Mouse (Mus musculus) kidney, embryonic 14.5 days (tissue): ENCODE results near the gene Wnt7a. TPM values are rescaled to one million over a fixed set of nuclear protein-coding genes. Genes with fewer than 3 reads are reported as not detected.
A peak's percentile ranks its signal among the peaks of the same experiment; 100 is the strongest.

ENCODE experiments used
- ATAC-seq: fragments of 200-750 bp; cut with Nextera tagmentation; 2 replicates; pipeline ENCODE4 v1.8.0; 2017; ENCODE audit warnings: moderate number of reproducible peaks, mild to moderate bottlenecking, moderate TSS enrichment, moderate library complexity; ENCODE audit not compliant: low FRiP score, low TSS enrichment
- H3K27ac ChIP-seq: fragments of 300-500 bp; sonication (generic); 2 replicates; pipeline ENCODE4 v1.5.1; 2014; ENCODE audit warnings: low read depth, mild to moderate bottlenecking, low read length, moderate library complexity, mixed read lengths
- H3K27me3 ChIP-seq: fragments of 300-500 bp; sonication (generic); 2 replicates; pipeline ENCODE4 v1.6.1; 2014; ENCODE audit warnings: mild to moderate bottlenecking, low read length; ENCODE audit not compliant: control insufficient read depth, insufficient read depth
- H3K36me3 ChIP-seq: fragments of 300-500 bp; sonication (generic); 2 replicates; pipeline ENCODE4 v1.6.1; 2014; ENCODE audit warnings: low read length, mixed read lengths; ENCODE audit not compliant: control insufficient read depth, insufficient read depth
- H3K4me1 ChIP-seq: fragments of 300-500 bp; sonication (generic); 2 replicates; pipeline ENCODE4 v1.6.1; 2014; ENCODE audit warnings: low read length, mixed read lengths; ENCODE audit not compliant: control insufficient read depth, insufficient read depth
- H3K4me2 ChIP-seq: fragments of 300-500 bp; sonication (generic); replicated peaks from 2 replicates; pipeline ENCODE4 v1.6.1; 2014; ENCODE audit warnings: low read depth, mild to moderate bottlenecking, low read length
- H3K4me3 ChIP-seq: fragments of 300-500 bp; sonication (generic); 2 replicates; pipeline ENCODE4 v1.5.1; 2014; ENCODE audit warnings: mild to moderate bottlenecking, low read length
- H3K9ac ChIP-seq: fragments of 300-500 bp; sonication (generic); 2 replicates; pipeline ENCODE4 v1.6.1; 2014; ENCODE audit warnings: low read depth, mild to moderate bottlenecking, low read length, moderate library complexity
- H3K9me3 ChIP-seq: fragments of 300-500 bp; sonication (generic); 2 replicates; pipeline ENCODE4 v1.6.1; 2016; ENCODE audit warnings: low read length; ENCODE audit not compliant: control insufficient read depth
- WGBS: fragments of 180-500 bp; shearing (Covaris S2); extraction: QIAGEN DNeasy Blood & Tissue Kit; methylation state at CpG from one replicate; pipeline ENCODE4 v1.1.7; 2014; 5-methylcytosine and 5-hydroxymethylcytosine counted together
- polyA plus RNA-seq: library from polyadenylated mRNA; unstranded; fragments of >200 nt; fragmentation: Nextera tagmentation; extraction: Ambion mirVana; gene quantifications from 2 replicates; pipeline ENCODE4 v1.2.1, GENCODE M21; 2014

Wnt7a gene
- polyA plus RNA-seq = 0.22 TPM in 1 of 2 replicates, not detected in the other

DNA sequence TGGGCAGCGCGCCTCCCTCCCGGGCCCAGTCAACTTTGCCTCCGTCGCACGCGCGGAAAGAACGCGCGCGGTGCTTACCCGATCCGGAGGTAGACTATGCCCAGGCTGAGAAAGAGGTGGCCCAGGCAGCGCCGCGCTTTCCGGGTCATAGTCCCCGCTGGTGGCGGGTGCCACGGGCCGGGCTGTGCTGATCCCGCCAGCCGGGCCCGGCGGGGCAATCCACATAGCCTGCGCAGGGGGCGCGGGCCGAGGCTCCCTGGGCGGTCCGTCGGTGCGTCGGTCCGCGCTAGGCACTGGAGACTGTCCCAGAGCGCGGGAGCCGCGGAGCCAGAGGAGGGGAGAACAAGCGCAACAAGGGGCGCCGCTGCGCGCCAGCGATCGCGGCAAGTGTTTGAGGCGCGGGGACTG, at the start of gene Wnt7a:
TSS of gene Wnt7a (minus strand) at position 403 of the 408 bp plus-strand sequence.
- WGBS = 1% methylated on average over 43 of the region's 51 CpGs
- no peaks in the 10 kb centered on the region for H3K9me3 ChIP-seq
- peak within 1 kb of the TSS; percentile 18; the same call in 1 of the 2 replicates for H3K9ac ChIP-seq
- H3K4me1 ChIP-seq = 0 out of 2 replicates have a peak, but pooled peaks cover 16% of the 10 kb centered on the region
- no peak within 1 kb of the TSS for H3K27ac ChIP-seq
- H3K4me2 ChIP-seq = peak within 1 kb of the TSS; percentile 98
- peaks cover 65% of the 10 kb centered on the region for H3K27me3 ChIP-seq
- H3K4me3 ChIP-seq = peak within 1 kb of the TSS; percentile 51
- peak; percentile 21; the same call in 1 of the 2 replicates for ATAC-seq
- no peaks in the 10 kb centered on the region for H3K36me3 ChIP-seq

DNA sequence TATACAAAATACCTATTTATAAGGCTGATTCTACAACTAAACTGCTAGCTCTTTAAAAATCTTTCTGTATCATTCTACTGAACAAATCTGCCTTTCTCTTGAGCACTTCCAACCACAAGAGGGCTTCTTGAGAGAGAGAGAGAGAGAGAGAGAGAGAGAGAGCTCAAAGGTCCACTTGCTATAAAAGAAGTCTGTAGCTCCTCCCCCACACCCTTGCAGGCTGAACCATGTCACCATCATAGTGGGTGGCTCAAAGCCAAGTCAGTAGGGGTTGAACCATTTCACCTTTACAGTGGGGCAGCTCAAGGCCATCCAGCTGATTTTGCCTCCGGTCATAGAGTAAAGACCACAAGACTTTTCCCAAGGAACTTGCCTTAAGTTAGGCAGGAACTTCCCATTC, 48.3 kb upstream of the Wnt7a start:
- no peak overlapping the region for H3K27ac ChIP-seq
- 81% methylated on average over 1 of the region's 1 CpGs for WGBS
- no peaks in the 10 kb centered on the region for H3K27me3 ChIP-seq
- H3K4me3 ChIP-seq = no peak overlapping the region
- ATAC-seq = no peak
- H3K36me3 ChIP-seq = peaks cover 19% of the 10 kb centered on the region
- H3K4me1 ChIP-seq = no peaks in the 10 kb centered on the region
- no peaks in the 10 kb centered on the region for H3K9me3 ChIP-seq
- no peak overlapping the region for H3K4me2 ChIP-seq
- no peak overlapping the region for H3K9ac ChIP-seq

- Histone ChIP-seq H3K4me3 (no peak overlapping the region), H3K27ac (no peak overlapping the region), H3K9ac (no peak overlapping the region), H3K4me1 (no peaks in the 10 kb centered on the region), H3K36me3 (no peaks in the 10 kb centered on the region), H3K4me2 (no peak overlapping the region), H3K27me3 (no peaks in the 10 kb centered on the region; the same call in 1 of the 2 replicates), H3K9me3 (no peaks in the 10 kb centered on the region)
- no peak for ATAC-seq
- 44% methylated on average over 5 of the region's 5 CpGs for WGBS
Measured at GRCm38 (mm10) chr6:91454546-91454945, 43.4 kb upstream of the Wnt7a start.

DNA sequence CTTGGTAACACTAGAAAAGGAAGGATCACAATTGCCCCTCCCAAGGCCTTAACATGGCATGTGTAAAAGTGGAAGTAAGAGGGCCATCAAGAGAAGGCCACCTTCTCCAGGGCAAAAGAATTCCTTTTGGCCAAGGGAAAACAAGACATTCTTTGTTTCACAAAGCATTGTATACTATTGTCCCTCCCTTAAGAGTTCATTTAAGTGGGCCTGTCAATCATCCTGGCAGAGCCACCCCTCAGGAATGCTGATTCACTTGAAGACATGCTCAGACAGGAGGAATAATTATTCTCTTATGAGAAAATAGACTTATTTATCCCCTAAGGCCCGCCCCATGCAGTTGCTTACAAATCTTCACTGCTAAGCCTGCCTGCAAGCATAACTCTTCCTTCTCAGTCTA, 40.9 kb upstream of the Wnt7a start:
- Histone ChIP-seq H3K27ac (no peak overlapping the region), H3K9me3 (no peaks in the 10 kb centered on the region), H3K9ac (no peak overlapping the region), H3K4me1 (no peaks in the 10 kb centered on the region), H3K36me3 (no peaks in the 10 kb centered on the region), H3K27me3 (no peaks in the 10 kb centered on the region; the same call in 1 of the 2 replicates), H3K4me2 (no peak overlapping the region), H3K4me3 (no peak overlapping the region)
- 67% methylated on average over 1 of the region's 1 CpGs for WGBS
- ATAC-seq = no peak

DNA sequence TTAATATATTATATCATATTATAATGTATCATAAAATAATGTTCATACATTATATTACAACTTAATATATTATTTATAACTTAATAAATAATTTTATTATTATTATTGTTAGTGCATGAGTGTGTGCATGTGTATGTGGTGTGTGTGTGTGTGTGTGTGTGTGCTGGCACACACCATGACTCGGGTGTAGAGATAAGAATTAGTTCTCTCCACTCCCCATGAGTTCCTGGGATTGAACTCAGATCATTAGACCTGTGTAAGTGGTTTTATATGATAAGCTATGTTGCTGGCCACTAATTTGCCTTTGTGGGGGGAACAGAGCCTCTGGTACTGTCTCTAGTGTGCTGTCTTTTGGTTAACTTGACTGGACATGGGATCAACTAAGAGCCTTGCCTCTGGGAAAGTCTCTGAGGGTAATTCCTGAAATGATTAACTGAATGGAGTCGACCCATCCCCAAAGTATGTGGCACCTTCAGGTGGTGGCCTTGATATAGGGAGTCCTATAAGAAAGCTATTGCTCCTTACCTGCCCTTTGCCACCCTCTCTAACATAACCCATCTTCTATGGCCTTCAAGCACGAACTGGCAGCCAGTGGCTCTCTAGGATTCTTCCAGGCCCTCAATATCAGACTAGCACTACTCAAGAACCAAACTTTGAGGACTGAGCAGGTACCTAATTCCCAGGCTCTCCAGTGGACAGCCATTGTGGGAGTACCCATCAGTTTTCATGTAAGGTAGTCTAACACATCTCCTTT, 38.5 kb upstream of the Wnt7a start:
- Histone ChIP-seq H3K36me3 (no peaks in the 10 kb centered on the region), H3K4me3 (no peak overlapping the region), H3K4me2 (no peak overlapping the region), H3K4me1 (no peaks in the 10 kb centered on the region), H3K27me3 (no peaks in the 10 kb centered on the region; the same call in 1 of the 2 replicates), H3K27ac (no peak overlapping the region), H3K9me3 (no peaks in the 10 kb centered on the region), H3K9ac (no peak overlapping the region)
- WGBS = 57% methylated on average over 3 of the region's 3 CpGs
- ATAC-seq = no peak

- ATAC-seq = no peak
- no peak overlapping the region for H3K9ac ChIP-seq
- no peaks in the 10 kb centered on the region for H3K9me3 ChIP-seq
- 78% methylated on average over 3 of the region's 3 CpGs for WGBS
- no peak overlapping the region for H3K4me2 ChIP-seq
- H3K36me3 ChIP-seq = no peaks in the 10 kb centered on the region
- H3K4me1 ChIP-seq = no peaks in the 10 kb centered on the region
- no peak overlapping the region for H3K4me3 ChIP-seq
- H3K27ac ChIP-seq = no peak overlapping the region
- H3K27me3 ChIP-seq = no peaks in the 10 kb centered on the region; the same call in 1 of the 2 replicates
Measured at GRCm38 (mm10) chr6:91445316-91445715, 34.2 kb upstream of the Wnt7a start.

GRCm38 (mm10) chr6:91441145-91441662, 30.0 kb upstream of the Wnt7a start:
- Histone ChIP-seq H3K9me3 (no peaks in the 10 kb centered on the region), H3K27ac (no peak overlapping the region; the same call in 1 of the 2 replicates), H3K4me2 (peak overlapping the region; percentile 96), H3K4me3 (peak overlapping the region; percentile 73), H3K9ac (peak overlapping the region; percentile 72), H3K36me3 (no peaks in the 10 kb centered on the region), H3K27me3 (peaks cover 9% of the 10 kb centered on the region), H3K4me1 (no peaks in the 10 kb centered on the region)
- 3% methylated on average over 19 of the region's 19 CpGs for WGBS
- peak; percentile 40 for ATAC-seq

- H3K27me3 ChIP-seq = peaks cover 9% of the 10 kb centered on the region
- no peak overlapping the region; the same call in 1 of the 2 replicates for H3K27ac ChIP-seq
- no peaks in the 10 kb centered on the region for H3K9me3 ChIP-seq
- ATAC-seq = peak; percentile 96
- 3% methylated on average over 30 of the region's 30 CpGs for WGBS
- H3K4me3 ChIP-seq = peak overlapping the region; percentile 73
- H3K4me2 ChIP-seq = peak overlapping the region; percentile 96
- peak overlapping the region; percentile 72 for H3K9ac ChIP-seq
- H3K36me3 ChIP-seq = no peaks in the 10 kb centered on the region
- no peaks in the 10 kb centered on the region for H3K4me1 ChIP-seq
Measured at GRCm38 (mm10) chr6:91440474-91441144, 29.4 kb upstream of the Wnt7a start.

DNA sequence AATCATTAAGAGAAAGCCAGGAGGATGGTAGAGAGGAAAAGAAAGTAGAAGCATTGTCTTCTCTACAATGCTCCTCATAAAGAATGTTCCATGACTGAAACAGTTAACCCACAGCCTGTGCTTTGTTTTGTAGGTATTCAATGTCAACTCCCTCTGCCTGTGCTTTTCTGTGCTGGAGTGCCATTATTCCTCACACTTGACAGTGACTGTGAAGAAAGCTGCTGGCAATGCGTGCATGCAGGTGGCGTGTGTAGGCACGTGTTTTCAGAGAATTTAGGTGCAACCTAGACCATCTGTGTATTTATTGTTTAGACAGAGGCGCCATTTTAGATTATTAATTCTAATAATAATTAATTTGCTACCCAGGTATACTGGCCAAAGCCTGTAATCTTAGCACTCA, 13.0 kb upstream of the Wnt7a start:
- H3K4me3 ChIP-seq = no peak overlapping the region
- no peaks in the 10 kb centered on the region for H3K36me3 ChIP-seq
- H3K4me1 ChIP-seq = no peaks in the 10 kb centered on the region
- no peak for ATAC-seq
- H3K4me2 ChIP-seq = no peak overlapping the region
- WGBS = 53% methylated on average over 4 of the region's 4 CpGs
- H3K9me3 ChIP-seq = no peaks in the 10 kb centered on the region
- no peaks in the 10 kb centered on the region for H3K27me3 ChIP-seq
- no peak overlapping the region for H3K27ac ChIP-seq
- H3K9ac ChIP-seq = no peak overlapping the region
